Mouse (Mus musculus): Measurements from ENCODE around the gene Ankrd9. TPM values are rescaled to one million over a fixed set of nuclear protein-coding genes. Genes with fewer than 3 reads are reported as not detected.

Ankrd9 gene
- polyA plus RNA-seq, 1 experiment = 21.0 TPM

DNA sequence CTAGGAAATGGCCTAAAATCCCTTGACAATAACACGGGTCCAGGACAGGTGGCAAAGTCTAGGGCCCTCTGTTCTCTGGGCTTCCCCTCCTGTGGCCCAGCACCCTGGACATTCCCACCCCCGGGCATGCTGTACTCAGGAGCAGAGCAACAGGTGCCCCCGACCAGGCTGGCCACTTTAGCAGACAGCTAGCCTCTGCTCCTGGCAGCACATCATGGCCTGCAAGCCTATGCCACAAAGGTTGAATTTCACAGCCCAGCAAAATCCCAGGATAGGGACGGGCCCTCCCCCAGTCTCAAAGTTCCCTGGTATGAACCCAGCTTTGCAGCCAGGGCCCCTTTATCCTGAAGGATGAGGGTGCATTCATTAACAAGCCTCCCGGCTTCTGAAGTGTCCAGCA lies 3.5 kb downstream of the Ankrd9 start:
- Histone ChIP-seq H3K27ac (ENCODE audit: insufficient read depth, low read length) (no peak overlapping the region), H3K4me1 (ENCODE audit: control insufficient read depth, insufficient read depth, insufficient read length) (peaks cover 6% of the 10 kb centered on the region), H3K36me3 (ENCODE audit: control insufficient read depth, insufficient read depth, low read length) (peaks cover 6% of the 10 kb centered on the region; the same call in 1 of the 2 replicates), H3K4me3 (ENCODE audit: extremely low read depth, insufficient read depth, insufficient read length) (no peak overlapping the region), H3K27me3 (ENCODE audit: control insufficient read depth, insufficient read depth, low read length) (no peaks in the 10 kb centered on the region)
- no peak for TF ChIP-seq CTCF (IDR thresholded peaks at IDR 0.05; ENCODE audit: extremely low read depth, insufficient read depth, insufficient read length, insufficient replicate concordance)
- WGBS = 92% methylated on average over 5 of the region's 5 CpGs
- DNase-seq (ENCODE audit: low read depth in 1 of 2, low spot score in 2 of 2) = no peak

DNA sequence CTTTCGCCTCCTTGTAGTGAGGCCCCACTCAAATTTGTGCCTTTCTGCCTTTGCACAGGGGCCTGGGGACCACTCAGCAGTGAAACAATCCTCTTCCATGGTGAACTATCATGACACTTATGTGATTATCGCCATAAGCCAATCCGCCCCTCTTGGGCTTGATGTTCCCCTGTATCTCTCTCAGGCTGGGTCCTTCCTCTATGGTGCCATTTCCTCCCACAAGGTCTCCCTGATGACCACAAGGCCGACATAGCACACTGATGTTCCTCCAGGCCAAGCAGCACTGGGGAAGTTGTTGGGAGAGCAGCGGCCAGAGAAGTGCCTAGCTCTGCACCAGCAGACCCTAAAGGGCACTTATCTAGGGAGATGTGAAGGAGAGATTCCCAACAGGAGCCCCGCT lies 4.1 kb downstream of the Ankrd9 start:
- no peaks in the 10 kb centered on the region for H3K27me3 ChIP-seq (ENCODE audit: control insufficient read depth, insufficient read depth, low read length)
- 60% methylated on average over 6 of the region's 6 CpGs for WGBS
- no peak for TF ChIP-seq POLR2A (IDR thresholded peaks at IDR 0.05; ENCODE audit: low read depth, low read length)
- no peak for TF ChIP-seq CTCF (IDR thresholded peaks at IDR 0.05; ENCODE audit: extremely low read depth, insufficient read depth, insufficient read length, insufficient replicate concordance)
- no peak for DNase-seq (ENCODE audit: low read depth in 1 of 2, low spot score in 2 of 2)
- peak overlapping the region; percentile 33; the same call in 1 of the 2 replicates for H3K27ac ChIP-seq (ENCODE audit: insufficient read depth, low read length)
- peaks cover 7% of the 10 kb centered on the region; the same call in 1 of the 2 replicates for H3K36me3 ChIP-seq (ENCODE audit: control insufficient read depth, insufficient read depth, low read length)
- no peak overlapping the region for H3K4me3 ChIP-seq (ENCODE audit: extremely low read depth, insufficient read depth, insufficient read length)
- peaks cover 6% of the 10 kb centered on the region for H3K4me1 ChIP-seq (ENCODE audit: control insufficient read depth, insufficient read depth, insufficient read length)

GRCm38 (mm10) chr12:110974295-110974694 lies 4.5 kb downstream of the Ankrd9 start:
- Histone ChIP-seq H3K27ac (ENCODE audit: insufficient read depth, low read length) (peak overlapping the region; percentile 71), H3K27me3 (ENCODE audit: control insufficient read depth, insufficient read depth, low read length) (no peaks in the 10 kb centered on the region), H3K36me3 (ENCODE audit: control insufficient read depth, insufficient read depth, low read length) (peaks cover 7% of the 10 kb centered on the region; the same call in 1 of the 2 replicates), H3K4me3 (ENCODE audit: extremely low read depth, insufficient read depth, insufficient read length) (no peak overlapping the region), H3K4me1 (ENCODE audit: control insufficient read depth, insufficient read depth, insufficient read length) (peaks cover 6% of the 10 kb centered on the region)
- 85% methylated on average over 7 of the region's 7 CpGs for WGBS
- DNase-seq (ENCODE audit: low read depth in 1 of 2, low spot score in 2 of 2) = no peak
- TF ChIP-seq POLR2A (IDR thresholded peaks at IDR 0.05; ENCODE audit: low read depth, low read length) = no peak
- no peak for TF ChIP-seq CTCF (IDR thresholded peaks at IDR 0.05; ENCODE audit: extremely low read depth, insufficient read depth, insufficient read length, insufficient replicate concordance)

DNA sequence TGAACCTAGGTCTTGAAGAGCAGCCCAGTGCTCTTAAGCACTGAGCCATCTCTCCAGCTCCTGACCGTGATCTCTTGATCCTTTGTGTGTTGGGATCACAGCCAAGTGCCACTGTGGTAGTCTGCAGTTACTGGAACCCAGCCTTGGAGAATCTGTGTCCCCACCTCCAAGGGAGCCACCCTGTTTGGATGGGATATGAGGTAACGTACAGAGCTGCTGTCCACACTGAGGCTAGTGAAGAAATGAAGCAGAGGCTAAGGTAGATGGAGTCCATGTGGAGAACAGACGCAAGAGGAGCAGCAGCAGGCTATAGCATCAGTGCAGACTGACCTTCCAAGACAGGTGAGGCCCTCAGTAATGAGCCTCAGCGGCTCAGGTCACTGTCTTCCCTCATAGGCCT lies 5.0 kb downstream of the Ankrd9 start:
- no peak for TF ChIP-seq CTCF (IDR thresholded peaks at IDR 0.05; ENCODE audit: extremely low read depth, insufficient read depth, insufficient read length, insufficient replicate concordance)
- TF ChIP-seq POLR2A (IDR thresholded peaks at IDR 0.05; ENCODE audit: low read depth, low read length) = no peak
- Histone ChIP-seq H3K4me1 (ENCODE audit: control insufficient read depth, insufficient read depth, insufficient read length) (peaks cover 6% of the 10 kb centered on the region), H3K27me3 (ENCODE audit: control insufficient read depth, insufficient read depth, low read length) (no peaks in the 10 kb centered on the region), H3K4me3 (ENCODE audit: extremely low read depth, insufficient read depth, insufficient read length) (no peak overlapping the region), H3K36me3 (ENCODE audit: control insufficient read depth, insufficient read depth, low read length) (peaks cover 7% of the 10 kb centered on the region; the same call in 1 of the 2 replicates), H3K27ac (ENCODE audit: insufficient read depth, low read length) (peak overlapping the region; percentile 71)
- 85% methylated on average over 4 of the region's 4 CpGs for WGBS
- DNase-seq (ENCODE audit: low read depth in 1 of 2, low spot score in 2 of 2) = no peak

DNA sequence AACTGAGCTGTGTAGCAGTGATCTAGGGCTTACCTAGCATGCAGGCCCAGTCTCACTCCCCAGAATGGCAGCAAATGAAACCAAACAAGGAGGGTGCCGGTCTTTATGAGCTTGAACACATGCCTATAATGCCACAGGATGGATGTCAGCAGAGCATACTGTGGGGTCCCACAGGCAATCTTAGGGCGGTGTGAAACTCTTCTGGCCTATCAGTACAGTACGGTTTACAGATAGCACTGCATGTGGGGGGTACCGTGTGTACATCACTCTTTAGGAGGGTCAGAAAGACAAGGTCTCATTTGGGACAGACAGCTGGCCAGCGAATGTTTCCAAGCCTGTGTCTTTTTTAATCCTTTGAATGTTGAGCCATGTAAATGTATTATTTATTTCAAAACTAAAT lies 6.9 kb downstream of the Ankrd9 start:
- DNase-seq (ENCODE audit: low read depth in 1 of 2, low spot score in 2 of 2) = no peak
- H3K4me1 ChIP-seq (ENCODE audit: control insufficient read depth, insufficient read depth, insufficient read length) = no peaks in the 10 kb centered on the region; the same call in 1 of the 2 replicates
- no peaks in the 10 kb centered on the region for H3K27me3 ChIP-seq (ENCODE audit: control insufficient read depth, insufficient read depth, low read length)
- TF ChIP-seq POLR2A (IDR thresholded peaks at IDR 0.05; ENCODE audit: low read depth, low read length) = no peak
- no peak for TF ChIP-seq CTCF (IDR thresholded peaks at IDR 0.05; ENCODE audit: extremely low read depth, insufficient read depth, insufficient read length, insufficient replicate concordance)
- WGBS = 92% methylated on average over 5 of the region's 5 CpGs
- no peak overlapping the region for H3K4me3 ChIP-seq (ENCODE audit: extremely low read depth, insufficient read depth, insufficient read length)
- H3K27ac ChIP-seq (ENCODE audit: insufficient read depth, low read length) = no peak overlapping the region
- peaks cover 6% of the 10 kb centered on the region; the same call in 1 of the 2 replicates for H3K36me3 ChIP-seq (ENCODE audit: control insufficient read depth, insufficient read depth, low read length)

DNA sequence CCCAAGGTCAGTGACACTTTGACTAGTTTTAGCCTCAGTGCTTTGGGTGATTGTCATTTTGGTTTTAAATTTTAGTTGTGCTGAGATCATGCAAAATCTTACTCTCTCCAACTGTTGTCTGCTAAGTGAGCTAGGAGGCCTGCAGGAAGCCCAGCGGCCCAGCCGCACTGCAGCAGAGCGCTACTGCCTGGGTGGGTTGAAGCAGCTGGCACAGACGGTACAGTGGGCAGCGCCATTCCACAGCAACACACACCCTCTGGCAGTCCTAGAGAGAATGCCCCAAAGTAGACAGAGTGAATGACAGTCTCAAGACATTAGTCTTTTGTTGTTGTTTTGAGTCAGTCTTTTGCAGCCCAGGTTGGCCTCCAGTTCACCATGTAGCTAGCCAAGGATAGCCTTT lies 8.4 kb downstream of the Ankrd9 start:
- Histone ChIP-seq H3K36me3 (ENCODE audit: control insufficient read depth, insufficient read depth, low read length) (peaks cover 3% of the 10 kb centered on the region; the same call in 1 of the 2 replicates), H3K4me3 (ENCODE audit: extremely low read depth, insufficient read depth, insufficient read length) (no peak overlapping the region), H3K27me3 (ENCODE audit: control insufficient read depth, insufficient read depth, low read length) (no peaks in the 10 kb centered on the region), H3K27ac (ENCODE audit: insufficient read depth, low read length) (no peak overlapping the region), H3K4me1 (ENCODE audit: control insufficient read depth, insufficient read depth, insufficient read length) (no peaks in the 10 kb centered on the region)
- WGBS = 95% methylated on average over 5 of the region's 5 CpGs
- TF ChIP-seq CTCF (IDR thresholded peaks at IDR 0.05; ENCODE audit: extremely low read depth, insufficient read depth, insufficient read length, insufficient replicate concordance) (no peak), POLR2A (IDR thresholded peaks at IDR 0.05; ENCODE audit: low read depth, low read length) (no peak)
- DNase-seq (ENCODE audit: low read depth in 1 of 2, low spot score in 2 of 2) = no peak

GRCm38 (mm10) chr12:110967146-110967545 lies 11.7 kb downstream of the Ankrd9 start:
- H3K36me3 ChIP-seq (ENCODE audit: control insufficient read depth, insufficient read depth, low read length) = 0 out of 2 replicates have a peak, but pooled peaks cover 1% of the 10 kb centered on the region
- H3K27me3 ChIP-seq (ENCODE audit: control insufficient read depth, insufficient read depth, low read length) = no peaks in the 10 kb centered on the region
- WGBS = 85% methylated on average over 2 of the region's 2 CpGs
- H3K4me3 ChIP-seq (ENCODE audit: extremely low read depth, insufficient read depth, insufficient read length) = no peak overlapping the region
- H3K4me1 ChIP-seq (ENCODE audit: control insufficient read depth, insufficient read depth, insufficient read length) = no peaks in the 10 kb centered on the region
- no peak for DNase-seq (ENCODE audit: low read depth in 1 of 2, low spot score in 2 of 2)
- no peak overlapping the region for H3K27ac ChIP-seq (ENCODE audit: insufficient read depth, low read length)
- no peak for TF ChIP-seq CTCF (IDR thresholded peaks at IDR 0.05; ENCODE audit: extremely low read depth, insufficient read depth, insufficient read length, insufficient replicate concordance)

Measured in spleen, adult 2 months (tissue).